Mouse (Mus musculus): Measurements from ENCODE around the gene Slc44a5. TPM values are rescaled to one million over a fixed set of nuclear protein-coding genes. Genes with fewer than 3 reads are reported as not detected.

The Slc44a5 gene
- polyA plus RNA-seq, 1 experiment: not detected

DNA sequence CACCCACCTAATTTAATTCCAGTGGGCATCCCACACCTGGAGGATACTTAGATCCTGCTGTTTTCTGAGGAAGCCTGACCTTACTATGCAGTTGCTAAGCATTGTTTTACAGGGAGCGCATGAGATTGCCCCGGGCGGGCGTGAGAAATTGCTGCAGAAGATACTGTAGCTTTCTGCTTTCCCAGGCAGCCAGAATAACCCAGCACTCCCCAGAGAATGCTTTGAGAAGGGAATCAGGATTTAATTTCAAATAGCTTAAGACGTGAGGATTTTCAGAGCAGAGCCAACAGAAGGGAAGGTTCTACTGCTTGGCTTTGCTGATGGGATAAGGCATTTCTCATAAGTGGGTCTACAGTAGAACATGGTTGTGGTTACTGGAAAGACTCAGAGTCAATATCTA is 142.8 kb downstream of the Slc44a5 start:
- TF ChIP-seq GATA1 (IDR thresholded peaks at IDR 0.05; ENCODE audit: low read length): no peak

DNA sequence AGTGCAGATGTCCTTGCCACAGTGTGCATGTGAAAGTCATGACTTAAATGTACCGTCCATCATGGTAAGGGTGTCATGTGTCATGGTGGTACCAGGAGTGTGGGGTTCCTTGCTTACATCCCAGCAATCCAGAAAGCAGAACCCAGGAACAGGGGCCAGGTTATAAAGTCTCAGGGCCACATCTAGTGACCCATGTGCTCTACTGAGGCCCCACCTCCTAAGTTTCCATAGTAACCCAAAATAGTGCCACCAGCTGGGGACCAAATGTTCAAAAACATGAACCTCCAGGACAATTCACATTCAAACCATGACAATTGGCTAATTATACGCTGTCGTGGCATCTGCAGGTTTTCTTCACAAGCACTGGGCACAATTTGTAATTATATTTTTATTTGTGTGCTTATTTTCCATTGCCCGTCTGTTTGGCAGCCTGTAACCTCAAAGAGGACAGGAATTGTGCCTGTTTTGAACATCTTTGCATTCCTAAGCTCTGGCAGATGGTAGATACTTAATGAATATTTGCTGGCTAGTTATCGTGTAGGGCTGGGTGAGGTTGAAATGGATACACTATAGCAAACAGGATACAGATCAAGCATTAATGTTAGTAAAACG is 145.9 kb downstream of the Slc44a5 start:
- TF ChIP-seq GATA1 (IDR thresholded peaks at IDR 0.05; ENCODE audit: low read length): no peak

DNA sequence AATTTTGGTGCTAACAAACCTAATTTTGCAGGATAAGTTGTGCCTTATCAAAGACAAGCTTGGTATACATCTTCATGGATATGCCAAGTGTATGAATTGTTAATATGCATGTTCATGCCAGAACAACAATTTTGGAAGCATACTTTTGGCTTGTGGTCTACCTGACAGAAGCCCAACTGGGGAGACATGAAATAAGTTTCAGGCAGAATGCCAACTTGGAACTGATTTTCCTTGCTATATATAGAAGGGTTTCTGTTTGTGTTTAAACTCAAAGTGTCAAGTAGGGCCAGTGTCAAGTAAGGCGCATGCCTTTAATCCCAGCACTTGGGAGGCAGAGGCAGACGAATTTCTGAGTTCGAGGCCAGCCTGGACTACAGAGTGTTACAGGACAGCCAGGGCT is 149.3 kb downstream of the Slc44a5 start:
- TF ChIP-seq GATA1 (IDR thresholded peaks at IDR 0.05; ENCODE audit: low read length): no peak

DNA sequence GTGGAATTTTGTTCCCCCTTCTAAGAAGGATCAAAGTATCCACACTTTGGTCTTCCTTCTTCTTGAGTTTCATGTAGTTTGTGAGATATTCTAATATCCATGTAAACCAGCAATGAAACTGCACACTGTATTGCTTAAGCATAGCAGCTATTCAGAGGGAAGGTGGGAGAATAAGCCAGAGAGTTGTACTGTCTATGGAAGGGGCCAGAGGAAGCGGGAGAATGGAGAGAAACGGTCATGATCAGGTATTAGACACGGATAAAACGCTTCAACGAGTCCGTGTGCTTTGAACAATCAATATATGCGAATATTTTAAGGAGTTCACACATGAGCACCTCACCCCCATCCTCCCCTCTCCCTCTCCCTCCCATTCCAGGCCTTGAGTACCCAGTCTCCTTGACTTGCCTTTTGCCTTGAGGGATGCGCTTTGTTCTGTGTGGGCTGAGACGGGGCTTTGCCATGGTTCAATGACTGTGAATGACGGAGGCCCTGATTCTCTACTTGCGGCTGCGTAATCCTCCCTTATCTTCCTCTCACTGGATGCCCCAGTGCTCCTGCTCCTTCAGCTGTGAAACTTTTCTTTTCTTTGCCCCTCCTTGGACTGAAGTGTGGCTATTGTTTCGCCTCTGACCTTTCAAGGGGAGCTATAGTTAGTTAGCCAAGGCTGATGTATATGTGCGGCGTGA is 151.8 kb downstream of the Slc44a5 start:
- TF ChIP-seq GATA1 (IDR thresholded peaks at IDR 0.05; ENCODE audit: low read length): no peak

DNA sequence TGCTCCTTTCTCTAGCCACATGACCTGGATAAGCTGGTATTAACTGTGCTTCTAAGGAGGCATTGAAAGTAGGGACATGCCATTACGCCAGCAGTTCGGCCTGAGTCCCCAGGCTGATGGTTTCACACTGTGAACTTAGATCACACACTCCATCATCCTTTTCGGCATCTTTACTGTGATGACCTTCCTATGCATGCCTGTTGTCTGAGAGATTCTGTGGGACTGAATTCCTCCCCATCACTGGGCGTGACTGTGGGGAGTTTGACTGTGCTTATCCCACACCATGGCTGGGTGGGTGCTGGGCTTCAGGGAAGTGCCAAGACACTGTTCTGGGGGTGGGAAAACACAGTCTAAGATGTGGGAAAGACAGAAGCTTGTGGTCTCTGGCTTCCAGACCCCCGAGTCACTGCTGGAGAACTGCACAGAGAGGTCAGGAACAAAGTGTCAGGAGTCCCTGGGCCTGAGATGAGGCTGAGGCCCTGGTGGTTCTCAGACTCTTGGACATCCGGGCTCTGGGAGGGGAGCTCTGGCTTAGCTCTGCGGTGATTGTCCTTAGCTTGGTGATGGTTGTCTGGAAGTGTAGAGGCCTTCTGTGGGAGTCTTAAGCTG is 152.6 kb downstream of the Slc44a5 start:
- no peak for TF ChIP-seq GATA1 (IDR thresholded peaks at IDR 0.05; ENCODE audit: low read length)

DNA sequence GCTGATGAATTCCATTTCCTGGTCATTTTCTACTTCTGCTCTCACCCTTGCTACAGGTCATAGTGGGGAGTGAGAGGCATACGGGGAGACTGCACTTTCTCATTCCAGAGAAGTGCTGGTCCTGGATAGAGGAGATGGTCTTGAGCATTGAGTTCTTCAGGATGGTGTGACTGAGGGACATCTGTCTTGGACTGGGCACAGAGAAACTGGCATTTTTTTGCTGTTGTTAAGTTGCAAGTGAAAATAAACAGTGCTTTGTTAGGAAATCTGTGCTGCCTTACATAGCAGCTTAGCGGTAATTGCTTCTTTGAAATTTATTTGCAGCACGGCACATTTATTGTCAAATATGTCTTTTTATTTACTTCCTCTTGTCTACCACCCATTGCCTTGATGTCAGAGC is 154.0 kb downstream of the Slc44a5 start:
- no peak for TF ChIP-seq GATA1 (IDR thresholded peaks at IDR 0.05; ENCODE audit: low read length)

DNA sequence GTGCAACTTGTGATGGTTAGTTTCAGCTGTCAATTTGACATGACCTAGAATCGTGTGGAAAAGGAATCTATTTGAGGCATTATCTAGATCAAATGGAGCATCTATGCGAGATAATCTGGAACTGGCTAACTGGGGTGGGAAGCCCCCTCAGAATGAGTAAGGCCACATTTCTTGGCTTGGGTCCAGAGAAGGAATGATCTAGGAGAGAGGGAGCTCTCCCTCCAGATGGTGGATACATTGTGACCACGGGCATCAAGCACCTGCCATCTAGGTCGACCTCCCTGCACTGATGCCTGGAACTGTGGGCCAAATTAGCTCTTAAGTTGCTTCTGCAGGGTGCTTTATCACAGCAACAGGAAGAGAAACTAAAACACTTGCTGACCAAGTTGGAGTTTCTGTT is 155.8 kb downstream of the Slc44a5 start:
- no peak for TF ChIP-seq GATA1 (IDR thresholded peaks at IDR 0.05; ENCODE audit: low read length)

DNA sequence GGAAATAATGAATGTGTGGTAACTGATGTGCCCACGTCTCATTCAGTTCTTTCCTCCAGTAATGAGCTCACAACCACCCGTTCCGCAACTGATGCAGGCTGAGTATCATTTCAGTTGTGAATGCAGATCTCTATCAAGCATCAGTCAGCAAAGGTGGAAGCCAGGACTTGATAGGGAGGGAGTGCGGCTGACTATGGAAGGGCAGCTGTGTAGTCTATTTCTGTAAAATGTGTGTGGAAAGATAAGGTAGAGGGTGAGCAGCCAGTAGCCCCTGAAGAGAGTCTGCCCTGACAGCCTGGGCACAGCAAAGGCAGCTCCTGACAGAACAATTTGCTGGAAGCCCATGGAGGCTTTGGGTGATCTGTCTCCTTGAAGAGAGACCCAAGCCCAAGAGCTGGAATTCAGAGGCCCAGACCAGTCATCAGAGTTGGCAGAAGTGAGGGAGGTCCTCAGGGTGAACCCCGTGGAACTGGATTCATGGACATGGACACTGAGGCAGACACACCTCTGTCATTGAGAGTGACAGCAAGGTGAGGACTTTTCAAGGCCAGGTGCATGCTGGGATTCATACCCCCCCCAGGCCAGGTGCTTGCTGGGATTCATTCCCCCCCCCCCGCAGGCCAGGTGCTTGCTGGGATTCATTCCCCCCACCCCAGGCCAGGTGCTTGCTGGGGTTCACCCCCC is 157.3 kb downstream of the Slc44a5 start:
- TF ChIP-seq GATA1 (IDR thresholded peaks at IDR 0.05; ENCODE audit: low read length): no peak

DNA sequence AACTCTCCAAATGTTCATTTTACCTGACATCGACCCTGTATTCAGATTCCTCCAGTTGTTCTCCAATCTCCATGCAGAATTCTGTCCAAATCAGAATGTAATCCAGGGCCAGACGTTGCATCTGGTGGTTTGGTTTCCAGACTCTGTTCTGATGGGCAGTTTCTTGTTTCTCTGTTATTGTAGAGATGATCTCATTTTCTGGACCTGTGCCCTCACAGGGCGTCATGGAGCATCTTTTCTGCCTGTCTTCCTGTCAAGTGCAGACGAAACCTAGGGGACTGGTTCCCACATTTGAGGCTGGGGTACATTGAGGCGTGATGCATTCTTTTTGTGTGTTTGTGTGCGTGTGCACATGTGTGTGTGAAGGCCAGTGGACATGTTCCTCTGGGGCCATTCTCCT is 160.8 kb downstream of the Slc44a5 start:
- TF ChIP-seq GATA1 (IDR thresholded peaks at IDR 0.05; ENCODE audit: low read length): no peak

DNA sequence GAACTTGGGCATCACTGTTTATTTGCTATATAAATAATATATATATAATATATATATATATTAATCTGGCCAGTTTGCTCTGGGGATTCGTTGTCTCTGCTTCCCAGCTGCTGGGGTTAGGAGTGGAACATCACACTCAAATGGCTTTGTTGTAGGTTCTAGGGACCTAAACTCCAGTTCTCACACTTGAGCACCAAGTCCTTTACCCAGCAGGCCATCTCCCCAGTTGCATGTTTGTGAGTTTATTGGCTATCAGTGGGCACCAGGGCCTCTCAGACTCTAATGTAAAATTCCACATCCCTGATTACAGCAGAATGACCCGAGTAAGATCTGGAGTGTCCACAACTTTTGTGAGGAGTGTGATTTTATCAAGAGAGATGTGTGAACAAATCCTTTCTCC is 161.5 kb downstream of the Slc44a5 start:
- TF ChIP-seq GATA1 (IDR thresholded peaks at IDR 0.05; ENCODE audit: low read length): no peak

DNA sequence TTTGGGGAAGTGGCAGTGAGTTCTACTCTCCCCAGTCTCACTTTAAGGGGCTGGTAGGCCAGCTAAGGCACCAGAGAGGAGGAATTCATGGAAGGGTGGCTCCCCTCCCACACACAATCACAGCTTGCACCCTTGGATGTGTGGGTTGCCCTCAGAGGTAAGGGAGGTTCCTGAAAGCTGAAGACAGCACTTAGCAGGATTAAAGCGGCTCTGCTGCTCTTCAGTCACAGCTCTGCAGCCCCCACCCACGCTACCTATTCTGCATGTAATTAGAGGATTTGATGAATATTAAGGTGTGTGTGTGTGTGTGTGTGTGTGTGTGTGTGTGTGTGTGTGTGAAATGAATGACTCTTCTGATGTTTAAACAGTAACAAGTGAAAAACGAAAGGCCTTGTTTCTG is 163.3 kb downstream of the Slc44a5 start:
- no peak for TF ChIP-seq GATA1 (IDR thresholded peaks at IDR 0.05; ENCODE audit: low read length)

DNA sequence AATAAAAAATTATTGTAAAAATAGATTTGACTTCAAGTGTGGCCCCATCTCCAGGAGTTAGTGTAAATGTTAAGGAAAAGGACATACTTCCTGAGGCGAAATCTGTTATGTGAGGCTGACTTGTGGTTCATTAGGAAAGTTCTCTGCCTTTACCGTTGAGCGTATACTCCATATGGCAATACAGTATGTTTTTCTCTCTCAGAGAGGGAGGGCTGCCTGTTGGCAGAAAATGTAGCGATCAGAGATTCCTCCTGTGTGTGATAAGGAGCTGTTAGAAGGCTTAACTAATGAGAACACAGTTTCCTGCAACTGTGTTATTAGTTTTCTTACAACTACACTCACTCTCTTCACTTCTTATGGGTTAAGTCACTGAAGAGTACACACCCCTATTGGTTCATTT is 168.1 kb downstream of the Slc44a5 start:
- no peak for TF ChIP-seq GATA1 (IDR thresholded peaks at IDR 0.05; ENCODE audit: low read length)

DNA sequence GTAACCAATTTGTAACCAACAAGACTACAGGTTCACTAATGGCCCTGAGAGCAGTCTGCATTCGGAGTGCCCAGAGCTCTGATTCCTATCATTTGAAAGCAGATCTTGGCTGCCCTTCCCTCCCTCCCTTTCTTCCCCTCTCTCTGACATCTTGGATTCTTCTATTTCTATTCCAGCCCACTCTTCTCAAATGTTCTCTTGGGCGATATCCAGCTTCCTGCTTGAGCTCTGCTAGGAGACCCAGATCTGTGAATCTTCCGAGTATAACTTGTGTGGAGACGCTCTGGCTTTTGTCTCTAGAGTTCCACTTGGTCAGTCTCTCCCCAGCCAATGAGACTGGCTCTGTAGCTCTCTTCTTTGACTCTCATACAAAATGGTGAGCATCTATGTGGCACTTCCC is 169.4 kb downstream of the Slc44a5 start:
- no peak for TF ChIP-seq GATA1 (IDR thresholded peaks at IDR 0.05; ENCODE audit: low read length)

DNA sequence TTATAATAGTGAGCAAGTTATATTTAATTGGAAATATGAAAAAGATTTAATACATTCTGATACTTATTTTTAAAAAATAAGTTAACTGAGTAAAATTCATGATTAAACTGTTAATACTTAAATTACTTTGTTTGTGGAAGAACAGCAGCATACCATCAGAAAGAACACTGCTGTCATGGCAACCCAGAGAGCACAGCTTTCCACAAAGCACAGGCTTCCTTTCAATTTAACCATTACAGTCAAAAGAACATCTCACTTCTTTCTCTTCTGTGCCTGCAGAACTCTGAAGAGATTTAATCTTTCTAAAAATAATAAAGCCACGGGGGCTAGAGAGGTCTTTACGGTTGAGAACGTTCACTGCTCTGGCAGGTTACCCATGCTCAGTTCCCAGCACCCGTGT is 172.5 kb downstream of the Slc44a5 start:
- TF ChIP-seq GATA1 (IDR thresholded peaks at IDR 0.05; ENCODE audit: low read length): no peak

DNA sequence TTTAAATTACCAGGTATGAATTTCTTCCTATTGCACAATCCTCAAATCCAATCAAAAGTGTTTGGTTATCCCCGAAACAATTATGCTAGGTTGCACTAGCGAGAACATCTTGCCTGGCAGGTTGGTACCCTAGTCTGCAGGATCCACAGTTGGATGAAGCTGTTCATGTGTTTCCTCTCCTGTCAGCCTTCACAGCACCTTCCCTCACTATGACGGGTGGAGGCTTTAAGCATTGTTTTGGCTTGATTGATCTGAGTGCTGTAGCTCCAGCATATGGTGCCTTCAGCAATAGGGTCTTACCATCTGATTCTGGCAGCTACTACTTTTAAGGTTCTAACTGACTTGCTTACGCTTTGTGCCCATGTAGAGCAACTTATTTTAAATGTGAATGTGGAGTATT is 176.5 kb downstream of the Slc44a5 start:
- TF ChIP-seq GATA1 (IDR thresholded peaks at IDR 0.05; ENCODE audit: low read length): no peak

DNA sequence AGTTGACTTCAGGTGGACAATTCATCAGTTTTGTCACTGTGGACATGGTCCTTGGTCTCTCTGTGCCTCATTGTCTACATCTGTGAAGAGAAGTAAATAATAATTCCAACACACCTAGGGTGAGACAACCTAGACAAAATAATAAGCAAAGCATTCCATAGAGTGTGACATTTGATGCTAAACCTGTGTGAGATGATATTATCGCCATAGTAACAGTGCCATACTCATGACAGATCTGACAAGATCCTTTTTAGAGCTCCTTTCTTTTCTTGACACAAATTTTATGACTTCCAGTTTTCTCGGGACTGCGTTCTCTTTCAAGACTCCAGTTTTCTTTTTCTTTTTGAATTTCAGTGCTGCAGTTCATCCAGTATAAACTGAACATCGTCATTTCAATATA is 192.6 kb downstream of the Slc44a5 start:
- no peak for TF ChIP-seq GATA1 (IDR thresholded peaks at IDR 0.05; ENCODE audit: low read length)

Data from G1E-ER4 (cell line).